Mouse (Mus musculus) neutrophil, adult 5-6 weeks (primary cell): Measurements from ENCODE around the gene Apbb2. TPM values are rescaled to one million over a fixed set of nuclear protein-coding genes. Genes with fewer than 3 reads are reported as not detected.
"Not testable (repeated sequence)": the region's sequence is repeated elsewhere in the genome, so short reads cannot be mapped to it uniquely, and the experiment has no call there.

ENCODE experiments used
- ATAC-seq: fragments of 151-379, 151-347 bp; 2 replicates; pipeline ENCODE4 v1.8.0; 2017; ENCODE audit warnings: mild to moderate bottlenecking, moderate TSS enrichment; ENCODE audit not compliant: insufficient number of reproducible peaks, poor library complexity, low FRiP score, severe bottlenecking; ENCODE audit errors: extremely low read depth
- total RNA-seq: library from RNA; stranded (forward); fragments of 200-1000 nt; gene quantifications from 2 replicates; pipeline ENCODE4 v1.2.3, GENCODE M21; 2017

Gene Apbb2
- total RNA-seq, 1 experiment from 2014 or later, result 0.35 TPM

- ATAC-seq, result no peak
Measured at GRCm38 (mm10) chr5:66302085-66302815, 316.3 kb downstream of the Apbb2 start.

DNA sequence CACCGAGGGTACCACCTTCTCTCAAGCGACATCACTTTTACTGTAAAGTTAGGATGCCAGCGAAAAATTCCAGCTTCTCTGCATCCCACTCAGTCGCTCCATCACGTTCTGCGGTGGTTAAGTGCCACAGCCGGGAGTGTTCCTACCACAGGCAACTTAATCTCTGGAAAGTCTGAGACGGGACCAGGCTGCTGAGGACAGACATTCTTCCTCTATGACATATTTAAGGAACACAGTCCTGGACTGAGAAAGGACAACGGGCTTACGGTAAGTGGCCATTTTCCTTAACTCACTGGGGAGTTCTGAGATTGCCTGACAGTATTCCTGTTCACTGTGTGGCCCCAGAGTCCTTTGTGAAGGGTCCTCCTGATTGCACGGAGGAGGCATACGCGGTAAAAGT, 318.0 kb downstream of the Apbb2 start:
- ATAC-seq, result no peak

GRCm38 (mm10) chr5:66298856-66299255, 319.7 kb downstream of the Apbb2 start:
- no peak for ATAC-seq

DNA sequence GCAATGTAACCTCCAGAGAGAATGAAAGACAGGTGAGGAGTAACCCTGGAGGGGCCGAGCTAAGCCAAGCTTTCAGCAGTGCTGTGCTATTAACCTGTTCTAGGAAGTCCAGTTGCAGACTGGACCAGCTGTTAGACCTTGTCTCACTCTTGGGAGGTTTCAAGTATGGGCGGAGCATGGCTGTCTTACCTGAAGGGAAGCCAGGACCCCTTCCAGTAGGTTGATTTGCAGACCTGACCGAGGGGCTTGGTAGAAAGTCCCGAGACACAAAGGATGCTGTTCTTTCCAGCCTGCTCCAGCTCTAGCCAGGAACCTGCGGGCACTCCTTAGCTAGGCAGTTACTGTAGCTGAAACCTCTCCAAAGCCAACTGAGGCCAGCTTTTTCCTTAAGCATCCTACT, 322.5 kb downstream of the Apbb2 start:
- ATAC-seq, result no peak

DNA sequence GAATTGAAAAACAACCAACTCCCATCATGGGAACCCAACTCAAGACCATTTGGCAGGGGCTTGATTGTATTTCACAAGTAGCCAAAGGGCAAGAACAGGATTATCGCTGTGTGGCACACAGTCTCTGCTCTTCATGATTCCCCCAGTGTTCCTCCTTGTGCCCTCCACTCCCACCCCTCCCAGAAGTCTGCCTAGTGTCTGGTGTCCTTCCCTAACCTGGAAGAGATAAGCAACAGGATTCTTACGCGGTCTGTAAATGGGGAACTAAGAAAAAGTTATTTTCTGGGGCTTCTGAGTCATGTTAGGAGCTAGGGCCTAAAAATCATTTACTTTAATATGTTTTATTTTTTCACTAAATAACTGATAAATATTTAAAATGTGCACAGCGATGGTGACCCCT, 323.6 kb downstream of the Apbb2 start:
- ATAC-seq, result no peak

DNA sequence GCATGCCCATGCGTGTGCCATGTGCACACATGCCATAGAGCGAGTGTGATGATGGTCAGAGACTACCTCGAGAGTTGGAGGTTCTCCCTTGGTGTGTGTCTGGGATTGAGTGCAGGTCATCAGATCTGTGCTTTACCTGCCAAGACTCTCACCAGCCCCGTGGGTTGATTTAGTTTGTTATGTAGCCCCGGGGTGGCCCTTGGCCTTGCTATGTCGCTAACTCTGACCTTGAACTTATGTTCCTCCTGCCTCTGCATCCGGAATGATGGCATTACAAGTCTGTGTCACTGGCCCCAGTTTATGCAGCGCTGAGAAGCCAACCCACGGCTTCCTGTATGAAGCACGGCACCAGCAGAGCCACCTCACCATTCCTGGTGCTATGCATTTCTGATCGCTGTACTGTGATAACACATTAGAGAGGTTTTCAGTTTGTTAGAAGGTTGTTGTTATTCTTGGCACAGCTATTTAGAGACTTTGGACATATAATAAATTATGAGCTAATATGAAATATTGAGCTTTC, 324.4 kb downstream of the Apbb2 start:
- no peak for ATAC-seq

DNA sequence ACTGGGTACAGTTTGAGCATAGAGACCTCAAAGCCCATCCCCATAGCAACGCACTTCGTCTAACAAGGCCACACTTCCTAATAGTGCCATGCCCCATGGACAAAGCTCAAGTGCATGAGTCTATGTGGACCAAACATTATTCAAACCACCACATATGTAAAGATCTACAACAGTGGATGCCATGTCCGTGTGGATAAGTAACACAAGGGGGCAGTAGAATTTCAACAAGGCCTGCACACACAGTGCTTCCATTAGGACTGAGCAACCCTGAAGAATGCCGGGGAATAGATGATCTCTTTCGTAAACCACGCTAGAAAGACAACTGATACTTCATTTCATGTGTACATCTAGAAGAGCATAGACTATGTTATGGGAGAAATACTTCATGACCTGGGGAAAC, 337.8 kb downstream of the Apbb2 start:
- ATAC-seq, result no peak

- no peak for ATAC-seq
Measured at GRCm38 (mm10) chr5:66279650-66280049, 338.9 kb downstream of the Apbb2 start.

GRCm38 (mm10) chr5:66274417-66274816, 344.2 kb downstream of the Apbb2 start:
- ATAC-seq, result no peak

GRCm38 (mm10) chr5:66271141-66271540, 347.4 kb downstream of the Apbb2 start:
- ATAC-seq, result no peak

GRCm38 (mm10) chr5:66269616-66270015, 349.0 kb downstream of the Apbb2 start:
- ATAC-seq, result no peak

DNA sequence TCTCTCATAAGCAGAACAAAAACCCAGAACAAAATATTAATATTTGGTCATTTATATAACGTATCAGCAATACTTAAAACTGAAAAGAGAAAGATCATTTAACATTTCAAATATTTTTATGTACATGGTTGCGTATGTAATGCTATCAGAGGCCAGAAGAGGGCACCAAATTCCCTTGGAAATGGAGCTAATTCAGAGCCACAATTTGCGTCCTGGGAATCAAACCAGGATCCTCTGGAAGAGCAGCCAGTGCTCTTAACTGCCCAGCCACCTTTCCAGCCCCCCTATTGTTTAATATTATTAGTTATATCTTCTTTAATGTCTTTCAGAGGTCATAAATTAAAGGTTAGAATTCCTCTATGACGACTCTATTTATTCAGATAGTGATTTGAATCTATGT, 355.2 kb downstream of the Apbb2 start:
- no peak for ATAC-seq

- no peak for ATAC-seq
Measured at GRCm38 (mm10) chr5:66262475-66262874, 356.1 kb downstream of the Apbb2 start.

GRCm38 (mm10) chr5:66259756-66260448, 358.7 kb downstream of the Apbb2 start, which contains the start of gene Nsun7:
TSS of gene Nsun7 (plus strand) at chr5:66259897.
- ATAC-seq, result no peak

GRCm38 (mm10) chr5:66259431-66259755, 359.2 kb downstream of the Apbb2 start:
- not testable (repeated sequence) for ATAC-seq

GRCm38 (mm10) chr5:66259000-66259399, 359.6 kb downstream of the Apbb2 start:
- ATAC-seq, result no peak

DNA sequence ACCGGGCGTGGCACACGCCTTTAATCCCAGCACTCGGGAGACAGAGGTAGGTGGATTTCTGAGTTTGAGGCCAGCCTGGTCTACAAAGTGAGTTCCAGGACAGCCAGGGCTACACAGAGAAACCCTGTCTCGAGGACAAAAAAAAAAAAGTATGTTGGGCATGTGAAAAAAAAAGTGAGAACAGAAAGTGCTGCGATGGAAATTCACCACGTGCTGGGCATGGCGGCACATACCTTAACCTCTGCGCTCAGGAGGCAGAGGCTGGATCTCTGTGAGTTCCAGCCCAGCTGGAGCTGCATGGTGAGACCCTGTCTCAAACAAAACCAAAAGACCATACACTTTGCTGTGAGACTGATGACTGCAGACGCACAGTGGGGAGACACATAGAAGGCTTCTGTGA, 363.5 kb downstream of the Apbb2 start:
- no peak for ATAC-seq

DNA sequence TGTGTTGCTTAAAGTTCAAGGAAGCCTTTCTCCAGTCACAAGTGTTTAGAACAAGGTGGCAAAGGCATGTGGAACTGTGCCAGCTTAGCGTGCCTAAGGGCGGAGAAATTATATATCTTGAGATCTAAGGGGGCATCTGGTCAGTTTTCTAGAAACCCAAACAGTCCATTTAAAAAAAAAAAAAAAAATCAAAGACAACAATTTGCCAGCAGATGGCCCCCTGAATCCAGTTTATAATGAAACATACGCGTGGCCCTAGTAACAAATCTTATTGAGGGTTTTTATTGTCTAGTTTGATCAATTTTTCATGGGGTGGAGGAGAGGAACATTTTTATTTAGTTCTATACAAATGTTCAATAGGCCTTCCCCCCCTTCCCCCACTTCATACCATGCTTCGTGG, 365.4 kb downstream of the Apbb2 start:
- no peak for ATAC-seq
